Mouse (Mus musculus): Measurements from ENCODE around the gene Parm1. TPM values are rescaled to one million over a fixed set of nuclear protein-coding genes. Genes with fewer than 3 reads are reported as not detected.
A peak's percentile ranks its signal among the peaks of the same experiment; 100 is the strongest.

Gene Parm1
- total and polyA plus RNA-seq, 2 experiments from 2014 or later, result 7.3 to 11.8 TPM

- TF ChIP-seq CTCF (IDR thresholded peaks at IDR 0.05; ENCODE audit: low read depth), result no peak
- Histone ChIP-seq H3K27me3 (ENCODE audit: insufficient read depth, low read length) (no peaks in the 10 kb centered on the region), H3K27ac (ENCODE audit: low read depth, low read length) (no peak overlapping the region), H3K9ac (no peak overlapping the region), H3K4me1 (ENCODE audit: insufficient read depth) (no peaks in the 10 kb centered on the region), H3K36me3 (ENCODE audit: insufficient read depth) (no peaks in the 10 kb centered on the region), H3K4me3 (ENCODE audit: low read depth, low read length) (no peak overlapping the region), H3K9me3 (ENCODE audit: low read length) (no peaks in the 10 kb centered on the region), H3K4me2 (ENCODE audit: low read depth) (no peak overlapping the region)
- WGBS, result 87% methylated on average over 1 of the region's 1 CpGs
- DNase-seq (no peak), ATAC-seq (no peak)
These were observed 16.1 kb upstream of the Parm1 start for GRCm38 (mm10) chr5:91501361-91501760.

DNA sequence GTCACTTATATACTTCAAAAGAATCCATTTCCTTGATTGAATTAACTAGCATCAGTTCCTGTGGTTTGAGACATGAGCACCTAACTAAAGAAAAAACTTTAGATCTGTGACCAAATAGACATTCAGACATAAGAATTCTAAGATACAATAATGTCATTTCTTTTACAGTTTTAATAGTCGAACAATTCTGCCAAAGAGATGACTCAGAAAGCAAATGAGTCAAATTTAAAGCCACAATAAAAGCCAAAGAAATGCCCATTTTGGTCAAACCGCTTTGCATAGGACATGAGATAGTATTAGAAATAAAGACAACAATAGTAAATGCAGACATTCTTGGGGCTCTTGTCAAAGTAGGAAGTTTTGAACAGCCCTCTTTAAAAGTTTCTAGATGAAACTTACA, 15.0 kb upstream of the Parm1 start:
- DNase-seq (no peak), ATAC-seq (no peak)
- no peaks in the 10 kb centered on the region for H3K36me3 ChIP-seq (ENCODE audit: insufficient read depth)
- TF ChIP-seq CTCF (IDR thresholded peaks at IDR 0.05; ENCODE audit: low read depth), result no peak
- no peaks in the 10 kb centered on the region for H3K27me3 ChIP-seq (ENCODE audit: insufficient read depth, low read length)
- H3K4me1 ChIP-seq (ENCODE audit: insufficient read depth), result no peaks in the 10 kb centered on the region
- 85% methylated on average over 2 of the region's 2 CpGs for WGBS
- H3K4me3 ChIP-seq (ENCODE audit: low read depth, low read length), result no peak overlapping the region
- H3K4me2 ChIP-seq (ENCODE audit: low read depth), result no peak overlapping the region
- H3K27ac ChIP-seq (ENCODE audit: low read depth, low read length), result no peak overlapping the region
- H3K9me3 ChIP-seq (ENCODE audit: low read length), result no peaks in the 10 kb centered on the region
- no peak overlapping the region for H3K9ac ChIP-seq

GRCm38 (mm10) chr5:91504320-91504922, 13.0 kb upstream of the Parm1 start:
- WGBS, result 60% methylated on average over 5 of the region's 5 CpGs
- DNase-seq, result no peak

DNA sequence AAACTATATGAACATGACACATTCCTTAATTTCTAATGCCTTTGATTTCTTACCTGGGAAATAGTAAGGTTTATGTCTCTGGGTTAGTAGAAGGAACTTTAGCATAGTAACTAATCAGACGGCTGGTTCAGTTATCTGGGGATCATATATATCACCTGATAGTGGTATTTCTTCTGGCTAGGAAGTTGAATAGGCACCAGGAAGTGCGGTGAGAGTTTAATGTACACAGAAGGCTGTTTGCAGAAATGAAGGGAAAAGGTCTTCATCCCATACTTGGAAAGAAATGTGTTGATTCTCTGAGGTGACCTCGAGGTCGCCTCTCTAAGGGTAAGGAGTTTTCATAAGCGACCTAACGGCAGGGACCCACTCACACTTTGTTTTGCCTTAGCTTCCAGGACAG, 338 bp upstream of the Parm1 start:
- DNase-seq (no peak), ATAC-seq (no peak)
- H3K9me3 ChIP-seq (ENCODE audit: low read length), result no peaks in the 10 kb centered on the region
- H3K27me3 ChIP-seq (ENCODE audit: insufficient read depth, low read length), result peaks cover 5% of the 10 kb centered on the region; the same call in 1 of the 2 replicates
- H3K4me3 ChIP-seq (ENCODE audit: low read depth, low read length), result peak overlapping the region; percentile 54
- TF ChIP-seq CTCF (IDR thresholded peaks at IDR 0.05; ENCODE audit: low read depth), result no peak
- no peak overlapping the region for H3K27ac ChIP-seq (ENCODE audit: low read depth, low read length)
- H3K4me2 ChIP-seq (ENCODE audit: low read depth), result peak overlapping the region; percentile 98
- 19% methylated on average over 6 of the region's 6 CpGs for WGBS
- H3K36me3 ChIP-seq (ENCODE audit: insufficient read depth), result no peaks in the 10 kb centered on the region
- H3K9ac ChIP-seq, result no peak overlapping the region
- peaks cover 15% of the 10 kb centered on the region; the same call in 1 of the 2 replicates for H3K4me1 ChIP-seq (ENCODE audit: insufficient read depth)

More at GRCm38 (mm10) chr5:91504320-91504922, 13.0 kb upstream of the Parm1 start:
- Histone ChIP-seq H3K4me1 (ENCODE audit: insufficient read depth) (no peaks in the 10 kb centered on the region), H3K27me3 (ENCODE audit: insufficient read depth, low read length) (no peaks in the 10 kb centered on the region), H3K9ac (no peak overlapping the region), H3K9me3 (ENCODE audit: low read length) (no peaks in the 10 kb centered on the region), H3K4me3 (ENCODE audit: low read depth, low read length) (no peak overlapping the region), H3K4me2 (ENCODE audit: low read depth) (no peak overlapping the region), H3K27ac (ENCODE audit: low read depth, low read length) (no peak overlapping the region), H3K36me3 (ENCODE audit: insufficient read depth) (no peaks in the 10 kb centered on the region)
- ATAC-seq, result no peak
- no peak for TF ChIP-seq CTCF (IDR thresholded peaks at IDR 0.05; ENCODE audit: low read depth)

DNA sequence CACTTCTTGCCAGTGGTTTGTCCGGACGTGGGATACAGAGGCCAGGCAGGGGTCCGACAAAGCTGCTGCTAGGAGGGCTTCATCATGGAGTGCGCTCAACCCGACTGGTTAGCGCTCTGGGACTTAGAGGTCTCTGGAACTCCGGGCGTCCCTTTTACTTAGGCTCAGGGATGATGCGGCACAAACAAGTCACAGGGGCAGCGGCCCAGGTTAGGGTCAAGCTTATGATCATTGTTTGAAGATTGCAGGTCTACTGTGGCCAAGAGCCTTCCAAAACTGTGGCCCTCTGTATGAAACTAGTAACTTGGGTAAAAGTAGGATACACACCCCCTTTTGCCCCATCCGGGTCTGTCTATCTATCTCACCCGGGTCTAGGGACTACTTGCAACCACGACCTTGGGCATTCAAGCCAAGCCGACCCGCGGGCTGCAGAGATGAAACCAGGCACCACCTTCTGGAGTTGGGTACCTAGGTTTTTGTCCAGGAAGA, 931 bp downstream of the Parm1 start:
- DNase-seq (no peak), ATAC-seq (no peak)
- Histone ChIP-seq H3K9me3 (ENCODE audit: low read length) (no peaks in the 10 kb centered on the region), H3K4me1 (ENCODE audit: insufficient read depth) (peaks cover 15% of the 10 kb centered on the region; the same call in 1 of the 2 replicates), H3K27ac (ENCODE audit: low read depth, low read length) (no peak overlapping the region), H3K27me3 (ENCODE audit: insufficient read depth, low read length) (peaks cover 5% of the 10 kb centered on the region; the same call in 1 of the 2 replicates), H3K4me3 (ENCODE audit: low read depth, low read length) (peak overlapping the region; percentile 54), H3K9ac (peak overlapping the region; percentile 54), H3K36me3 (ENCODE audit: insufficient read depth) (no peaks in the 10 kb centered on the region), H3K4me2 (ENCODE audit: low read depth) (peak overlapping the region; percentile 98)
- TF ChIP-seq CTCF (IDR thresholded peaks at IDR 0.05; ENCODE audit: low read depth), result no peak
- 6% methylated on average over 16 of the region's 16 CpGs for WGBS

DNA sequence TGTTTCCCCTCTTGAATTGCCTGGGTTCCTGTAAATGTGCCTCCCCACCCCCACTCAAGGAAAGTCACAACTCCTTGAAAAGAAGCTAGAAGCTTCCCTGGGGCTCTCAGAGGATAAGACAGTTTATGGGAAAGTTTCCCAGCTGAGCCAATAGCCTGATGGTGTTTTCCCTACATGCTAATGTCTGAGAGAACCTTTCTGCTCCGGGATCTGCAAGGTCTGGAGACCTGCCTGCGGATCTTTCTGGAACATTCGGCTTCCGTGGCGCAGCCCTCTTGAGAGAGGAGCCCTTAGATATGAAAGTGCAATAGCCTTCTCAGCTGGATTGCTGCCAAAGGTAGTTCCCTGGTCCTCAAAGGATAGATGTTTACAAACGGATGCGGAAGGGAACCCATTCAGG, 1.5 kb downstream of the Parm1 start:
- H3K4me2 ChIP-seq (ENCODE audit: low read depth), result peak overlapping the region; percentile 98
- ATAC-seq (no peak), DNase-seq (peak; percentile 50)
- H3K4me1 ChIP-seq (ENCODE audit: insufficient read depth), result peaks cover 15% of the 10 kb centered on the region; the same call in 1 of the 2 replicates
- peak overlapping the region; percentile 54 for H3K4me3 ChIP-seq (ENCODE audit: low read depth, low read length)
- no peaks in the 10 kb centered on the region for H3K36me3 ChIP-seq (ENCODE audit: insufficient read depth)
- no peak overlapping the region for H3K27ac ChIP-seq (ENCODE audit: low read depth, low read length)
- TF ChIP-seq CTCF (IDR thresholded peaks at IDR 0.05; ENCODE audit: low read depth), result no peak
- no peak overlapping the region for H3K9ac ChIP-seq
- H3K27me3 ChIP-seq (ENCODE audit: insufficient read depth, low read length), result peaks cover 5% of the 10 kb centered on the region; the same call in 1 of the 2 replicates
- no peaks in the 10 kb centered on the region for H3K9me3 ChIP-seq (ENCODE audit: low read length)
- 17% methylated on average over 7 of the region's 7 CpGs for WGBS

GRCm38 (mm10) chr5:91519521-91519920, 2.1 kb downstream of the Parm1 start:
- Histone ChIP-seq H3K27me3 (ENCODE audit: insufficient read depth, low read length) (peaks cover 5% of the 10 kb centered on the region; the same call in 1 of the 2 replicates), H3K27ac (ENCODE audit: low read depth, low read length) (no peak overlapping the region), H3K4me2 (ENCODE audit: low read depth) (peak overlapping the region; percentile 98), H3K4me1 (ENCODE audit: insufficient read depth) (peaks cover 15% of the 10 kb centered on the region; the same call in 1 of the 2 replicates), H3K4me3 (ENCODE audit: low read depth, low read length) (no peak overlapping the region), H3K9ac (no peak overlapping the region), H3K9me3 (ENCODE audit: low read length) (no peaks in the 10 kb centered on the region), H3K36me3 (ENCODE audit: insufficient read depth) (no peaks in the 10 kb centered on the region)
- no peak for TF ChIP-seq CTCF (IDR thresholded peaks at IDR 0.05; ENCODE audit: low read depth)
- no peak for ATAC-seq
- no peak for DNase-seq
- WGBS, result 49% methylated on average over 4 of the region's 4 CpGs
